Mouse (Mus musculus): ENCODE measurements around the gene Ogdhl.

GRCm38 (mm10) chr14:32311381-32312035, 10.3 kb upstream of the Ogdhl start:
- TF ChIP-seq EP300 (IDR thresholded peaks at IDR 0.05; ENCODE audit: low read depth) (no peak), CTCF (IDR thresholded peaks at IDR 0.05; ENCODE audit: low read depth) (no peak)

Data from heart, postnatal 0 days (tissue).